Mouse (Mus musculus) embryonic fibroblast, embryonic 13.5 days (primary cell): ENCODE results near the gene Setd2.

Source experiments
- CTCF ChIP-seq: IDR thresholded peaks from 2 replicates; pipeline ENCODE4 v1.5.1; 2011; ENCODE audit warnings: mild to moderate bottlenecking, control low read depth, low read length, moderate library complexity, borderline replicate concordance; ENCODE audit not compliant: insufficient read depth
- POLR2A ChIP-seq: IDR thresholded peaks from 2 replicates; pipeline ENCODE4 v1.6.1; 2011; ENCODE audit warnings: low read depth, mild to moderate bottlenecking, control low read depth, low read length, moderate library complexity

DNA sequence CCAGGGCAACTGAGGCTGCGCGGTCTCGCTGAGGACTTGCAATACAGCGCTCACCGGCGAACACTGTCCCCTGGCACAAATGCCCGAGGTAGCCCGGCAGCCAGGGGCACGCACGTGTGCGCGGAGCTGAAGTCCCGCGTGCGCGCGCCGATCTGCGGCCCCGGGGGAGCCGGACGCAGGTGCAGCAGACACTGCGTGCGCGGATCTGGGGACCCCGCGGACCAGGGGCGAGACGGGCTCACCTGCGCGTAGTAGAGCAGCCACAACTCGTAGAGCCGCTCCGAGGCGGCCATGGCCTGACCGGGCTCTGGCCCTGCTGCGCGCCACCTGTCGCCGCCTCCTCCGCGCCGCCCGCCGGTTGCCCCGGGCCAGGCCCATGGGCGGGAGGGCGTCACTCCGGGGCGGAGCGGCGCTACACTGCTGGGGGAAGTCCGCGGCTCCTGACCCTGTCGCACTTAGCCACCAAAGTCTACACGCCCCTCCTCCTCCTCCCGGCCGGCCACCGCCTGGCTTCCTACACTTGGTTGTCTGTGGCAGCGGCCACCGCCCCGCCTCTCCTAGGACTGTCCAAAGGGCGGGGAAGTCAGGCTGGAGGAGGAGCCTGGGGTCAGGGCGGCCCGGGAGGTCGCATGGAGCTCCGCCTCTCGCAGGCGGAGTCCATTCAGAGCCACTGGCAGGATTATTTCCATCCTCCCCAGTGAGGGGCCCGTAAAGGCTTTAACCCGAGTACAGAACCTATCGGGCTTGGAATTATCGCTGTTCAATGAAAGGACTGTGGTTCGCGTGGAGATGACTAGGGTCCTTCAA is 121.5 kb downstream of the Setd2 start, which contains the start of gene Nbeal2:
- TF ChIP-seq CTCF, result no peak
- peak; percentile 39 for TF ChIP-seq POLR2A
